Mouse (Mus musculus) neural tube, embryonic 10.5 days (tissue): Measurements from ENCODE around the gene Bckdha.
A peak's percentile ranks its signal among the peaks of the same experiment; 100 is the strongest.

Source experiments
- DNase-seq: peaks from one replicate; pipeline ENCODE4 v3.0.0-alpha.2; 2017; ENCODE audit warnings: low spot score; ENCODE audit errors: extremely low spot score

Bckdha gene

DNA sequence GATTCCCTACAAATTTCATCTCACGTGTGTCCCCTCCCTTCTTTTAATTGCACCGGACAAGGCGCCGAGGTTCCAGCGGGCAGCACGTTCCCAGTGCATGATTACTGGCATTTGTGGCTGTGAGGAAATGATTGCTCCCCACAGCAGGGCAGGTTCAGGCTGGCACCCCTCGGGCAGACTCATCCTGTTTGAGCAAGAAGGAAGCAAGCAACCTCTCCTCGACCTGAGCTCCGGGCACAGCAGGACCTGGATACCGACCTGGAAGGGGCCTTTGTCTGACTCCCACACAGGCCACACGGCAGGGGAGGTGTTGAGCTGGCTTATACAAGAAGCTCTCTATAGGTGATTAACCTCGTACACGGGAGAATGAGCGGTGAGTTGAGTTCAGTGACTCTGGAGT is 13.7 kb downstream of the Bckdha start:
- no peak for DNase-seq

GRCm38 (mm10) chr7:25644631-25645030 is 14.2 kb downstream of the Bckdha start:
- no peak for DNase-seq

DNA sequence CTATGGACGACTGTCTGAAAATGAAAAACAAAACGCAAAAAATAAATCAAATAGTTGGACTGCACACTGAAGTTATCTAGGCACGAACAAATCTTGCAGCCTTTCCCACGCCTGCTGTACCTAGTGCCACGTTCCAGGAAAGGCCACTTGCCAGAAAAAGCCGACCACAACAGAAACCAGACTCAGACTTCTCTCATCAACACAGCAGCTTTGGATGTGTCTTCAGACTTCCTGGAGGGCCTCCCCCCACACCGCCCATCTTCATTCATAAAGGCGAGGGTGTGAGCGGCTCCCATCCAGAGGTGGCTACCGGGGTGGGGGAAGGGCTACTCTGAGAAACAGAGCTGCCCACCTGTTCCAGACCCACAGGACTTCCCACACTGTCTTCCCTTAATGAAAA is 14.6 kb downstream of the Bckdha start:
- DNase-seq = no peak

GRCm38 (mm10) chr7:25639754-25640153 is 19.0 kb downstream of the Bckdha start:
- no peak for DNase-seq

DNA sequence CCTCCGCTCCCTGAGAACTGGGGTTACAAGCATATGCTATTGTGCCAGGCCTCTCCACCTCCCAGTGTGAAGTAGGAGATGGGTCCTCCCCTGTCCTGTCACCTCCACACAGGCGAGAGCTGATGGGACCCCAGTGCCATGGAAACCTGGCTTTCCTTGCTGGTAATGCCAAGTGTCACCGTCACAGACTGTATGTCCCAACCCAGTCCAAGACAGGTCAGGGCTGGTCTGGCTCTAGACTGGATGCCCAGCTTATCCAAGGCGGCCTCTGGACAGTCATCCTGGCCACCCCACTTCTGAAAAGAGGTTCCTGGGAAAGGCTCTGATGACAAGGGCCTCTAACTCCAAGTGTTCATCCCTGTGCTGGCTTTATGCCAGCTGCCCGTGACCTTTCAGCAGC is 21.7 kb downstream of the Bckdha start:
- no peak for DNase-seq

GRCm38 (mm10) chr7:25636373-25636772 is 22.4 kb downstream of the Bckdha start:
- DNase-seq = no peak

GRCm38 (mm10) chr7:25632679-25633078 is 26.1 kb downstream of the Bckdha start:
- no peak for DNase-seq

DNA sequence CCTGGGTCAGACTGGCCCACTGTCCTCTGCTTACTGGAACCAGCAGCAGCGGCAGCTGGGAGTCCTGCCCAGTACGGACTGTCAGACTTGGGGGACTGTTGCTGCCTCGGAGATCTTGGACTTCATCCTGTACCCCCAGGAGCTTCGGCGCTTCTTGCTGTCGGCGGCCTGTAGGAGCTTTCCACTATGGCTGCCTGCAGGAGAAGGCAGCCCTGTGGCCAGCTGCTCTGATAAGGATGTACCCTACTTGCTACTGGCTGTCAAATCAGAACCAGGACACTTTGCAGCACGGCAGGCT is 30.5 kb downstream of the Bckdha start:
- no peak for DNase-seq

GRCm38 (mm10) chr7:25627431-25628322 is 31.1 kb downstream of the Bckdha start:
- DNase-seq = peak; percentile 54

- DNase-seq = no peak
Measured at GRCm38 (mm10) chr7:25626509-25627430, 32.0 kb downstream of the Bckdha start, which contains the start of gene B3gnt8. B3gnt8 (plus strand) TSS chr7:25626654.

GRCm38 (mm10) chr7:25625594-25626250 is 33.1 kb downstream of the Bckdha start:
- DNase-seq = no peak

DNA sequence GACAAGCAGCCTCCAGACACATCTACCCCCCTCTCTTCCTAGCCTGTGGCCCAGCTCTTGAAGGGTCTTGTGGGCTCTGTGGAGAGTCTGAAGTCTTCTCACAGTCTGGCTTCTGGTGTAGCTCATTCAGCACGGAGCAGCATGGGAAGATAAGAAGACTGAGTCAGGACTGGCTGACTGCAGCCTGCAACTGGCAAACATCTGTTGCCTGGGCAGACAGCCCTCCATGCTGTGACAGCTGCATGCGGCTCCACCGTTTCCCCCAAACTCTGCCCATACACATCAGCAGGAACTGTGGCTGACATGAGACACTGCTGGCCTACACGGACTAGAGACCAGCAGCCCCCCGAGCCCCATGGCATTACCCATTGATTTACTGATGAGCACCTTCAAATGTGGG is 33.9 kb downstream of the Bckdha start:
- no peak for DNase-seq

- DNase-seq = no peak
Measured at GRCm38 (mm10) chr7:25623857-25624370, 34.9 kb downstream of the Bckdha start.

DNA sequence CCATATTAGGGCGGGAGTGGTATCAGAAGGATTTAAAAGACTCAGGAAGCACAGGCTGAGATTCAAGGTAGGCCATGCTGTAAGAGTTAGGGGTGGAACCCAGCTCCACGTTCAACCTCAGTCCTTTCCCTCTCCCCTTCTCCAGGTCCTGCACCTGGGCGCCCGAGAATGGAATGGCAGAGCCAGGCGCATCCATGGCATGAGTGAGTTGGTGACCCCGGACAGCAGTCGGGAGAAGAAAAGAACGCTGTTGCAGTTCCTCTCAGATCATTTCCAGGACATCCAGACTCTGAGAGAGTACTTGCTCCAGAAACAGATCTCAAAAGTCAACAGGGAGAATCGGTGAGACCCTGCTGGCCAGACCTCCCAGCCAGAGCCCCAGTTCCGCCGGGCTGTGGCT is 38.0 kb downstream of the Bckdha start:
- no peak for DNase-seq

DNA sequence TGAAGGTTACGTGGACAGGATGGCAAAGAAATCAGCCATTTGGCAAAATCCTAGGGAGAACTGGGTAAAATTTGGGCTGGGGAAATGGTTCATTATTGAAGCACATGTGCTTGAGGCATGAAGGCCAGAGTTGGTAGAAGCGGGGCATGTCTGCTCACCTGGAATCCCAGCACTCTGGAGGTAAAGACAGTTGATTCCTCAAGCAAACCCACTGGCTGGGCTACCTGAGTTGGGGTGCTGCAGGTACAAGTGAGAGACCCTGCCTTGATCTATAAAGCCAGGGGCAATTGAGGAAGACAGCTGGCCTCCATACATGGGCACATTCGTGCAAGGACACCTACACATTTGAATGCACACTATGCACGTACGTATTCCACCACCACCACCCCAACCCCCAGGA is 38.7 kb downstream of the Bckdha start:
- no peak for DNase-seq

GRCm38 (mm10) chr7:25619722-25619991 is 39.1 kb downstream of the Bckdha start:
- DNase-seq = no peak

GRCm38 (mm10) chr7:25618865-25619721 is 39.7 kb downstream of the Bckdha start, which contains the start of gene Dmac2:
Dmac2 (plus strand) TSS chr7:25619414.
- peak; percentile 91 for DNase-seq

DNA sequence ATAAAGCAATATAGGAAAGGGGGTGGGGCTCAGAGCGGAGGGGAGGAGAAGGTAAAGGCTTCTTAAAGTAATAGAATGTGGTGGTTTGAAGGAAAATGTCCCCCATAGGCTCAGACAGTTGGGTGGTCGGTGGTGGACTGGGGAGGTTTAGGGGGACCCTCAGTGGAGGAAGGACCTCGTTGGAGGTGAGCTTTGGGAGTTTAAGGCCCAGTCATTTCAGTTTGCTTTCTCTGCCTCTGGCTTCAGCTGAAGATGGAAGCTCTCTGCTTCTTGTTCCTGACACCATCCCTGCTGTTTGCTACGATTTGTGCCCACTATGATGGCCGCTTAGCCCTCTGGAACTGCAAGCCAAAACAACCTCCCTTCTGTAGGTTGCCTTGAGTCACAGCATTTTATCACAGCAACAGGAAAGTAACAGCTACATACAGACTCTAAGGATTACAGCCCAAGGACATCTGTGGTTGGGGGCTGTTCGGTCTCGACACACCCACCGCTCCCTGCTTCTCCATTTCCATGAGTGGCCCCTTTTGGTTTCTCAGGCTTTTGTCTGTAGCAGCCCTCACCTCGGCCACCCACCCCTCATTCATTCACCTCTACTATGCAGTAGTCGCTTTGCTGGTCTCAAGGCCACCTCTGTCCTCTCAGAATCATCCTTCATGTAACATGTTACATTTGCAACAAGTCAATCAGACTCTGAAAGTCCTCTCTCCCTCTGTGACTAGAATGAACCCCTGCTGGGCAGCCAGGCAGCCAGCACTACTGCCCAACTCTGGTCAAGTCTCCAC is 41.2 kb downstream of the Bckdha start:
- DNase-seq = no peak

DNA sequence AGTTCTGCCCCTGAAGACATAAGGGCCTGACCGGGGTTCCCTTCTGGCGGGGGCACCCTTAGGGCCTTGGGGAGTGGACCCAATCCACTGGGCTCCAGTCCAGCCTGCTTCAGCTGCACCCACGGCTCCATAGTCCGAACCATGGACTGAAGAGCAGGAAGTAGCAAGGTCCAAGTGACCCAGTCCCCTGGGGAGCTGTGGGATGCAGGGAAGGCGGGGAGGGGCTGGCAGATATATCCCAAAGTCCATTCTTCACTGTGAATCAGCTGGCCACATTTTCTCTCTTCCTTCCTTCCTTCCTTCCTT is 43.1 kb downstream of the Bckdha start, which contains the start of gene Erich4:
Gene Erich4, minus strand, starts transcription at position 187 of the 306 bp plus-strand sequence.
- no peak for DNase-seq
